Mouse (Mus musculus) limb, embryonic 14.5 days (tissue): ENCODE measurements around the gene Uggt1. TPM values are rescaled to one million over a fixed set of nuclear protein-coding genes. Genes with fewer than 3 reads are reported as not detected.

ENCODE experiments used
- ATAC-seq: fragments of 200-750 bp; cut with Nextera tagmentation; 2 replicates; pipeline ENCODE4 v1.8.0; 2017; ENCODE audit warnings: low read depth, moderate number of reproducible peaks, moderate TSS enrichment; ENCODE audit not compliant: low FRiP score
- DNase-seq: peaks from one replicate; pipeline ENCODE4 v3.0.0-alpha.2; 2015; ENCODE audit warnings: low spot score
- H3K27ac ChIP-seq: fragments of 300-500 bp; sonication (generic); replicated peaks from 2 replicates; pipeline ENCODE4 v1.5.1; 2014; ENCODE audit warnings: low read depth, mild to moderate bottlenecking, low read length, moderate library complexity, mixed read lengths
- H3K27me3 ChIP-seq: fragments of 300-500 bp; sonication (generic); 2 replicates; pipeline ENCODE4 v1.6.1; 2014; ENCODE audit warnings: low read length, mixed read lengths; ENCODE audit not compliant: control insufficient read depth, insufficient read depth
- H3K36me3 ChIP-seq: fragments of 300-500 bp; sonication (generic); 2 replicates; pipeline ENCODE4 v1.6.1; 2014; ENCODE audit warnings: mild to moderate bottlenecking, low read length, moderate library complexity, mixed read lengths; ENCODE audit not compliant: control insufficient read depth, insufficient read depth
- H3K4me1 ChIP-seq: fragments of 300-500 bp; sonication (generic); 2 replicates; pipeline ENCODE4 v1.6.1; 2014; ENCODE audit warnings: antibody characterized with exemption, low read length, mixed read lengths; ENCODE audit not compliant: control insufficient read depth, insufficient read depth
- H3K4me2 ChIP-seq: fragments of 300-500 bp; sonication (generic); replicated peaks from 2 replicates; pipeline ENCODE4 v1.6.1; 2014; ENCODE audit warnings: low read depth, mild to moderate bottlenecking, low read length, moderate library complexity; ENCODE audit not compliant: severe bottlenecking
- H3K4me3 ChIP-seq: fragments of 300-500 bp; sonication (generic); replicated peaks from 2 replicates; pipeline ENCODE4 v1.5.1; 2014; ENCODE audit warnings: low read length
- H3K9ac ChIP-seq: fragments of 300-500 bp; sonication (generic); 2 replicates; pipeline ENCODE4 v1.6.1; 2014; ENCODE audit warnings: mild to moderate bottlenecking, low read depth, low read length, moderate library complexity; ENCODE audit not compliant: severe bottlenecking
- H3K9me3 ChIP-seq: fragments of 300-500 bp; sonication (generic); 2 replicates; pipeline ENCODE4 v1.6.1; 2016; ENCODE audit warnings: low read length; ENCODE audit not compliant: control insufficient read depth
- POLR2A ChIP-seq: fragments of 200-500 bp; IDR thresholded peaks from 2 replicates; pipeline ENCODE4 v1.8.0; 2012; ENCODE audit warnings: inconsistent platforms, mild to moderate bottlenecking, moderate library complexity, borderline replicate concordance; ENCODE audit not compliant: insufficient read depth, insufficient read length; ENCODE audit errors: extremely low read depth
- WGBS: fragments of 180-500 bp; shearing (Covaris S2); extraction: QIAGEN DNeasy Blood & Tissue Kit; methylation state at CpG from one replicate; pipeline ENCODE4 v1.1.7; 2014; 5-methylcytosine and 5-hydroxymethylcytosine counted together
- polyA plus RNA-seq, 2 experiments: library from polyadenylated mRNA; depleted of rRNA in 1 of 2; stranded (reverse) in 1 of 2; unstranded in 1 of 2; fragments of >200 nt; fragmentation: Nextera tagmentation in 1 of 2; extraction: Ambion mirVana in 1 of 2; gene quantifications; 2 replicates each; pipeline versions ENCODE4 v1.2.1 to v1.2.3; 2012 to 2014

Gene Uggt1
- polyA plus RNA-seq, 2 experiments: 30.8 to 74.3 TPM

GRCm38 (mm10) chr1:36277267-36278060, 32.9 kb upstream of the Uggt1 start:
- H3K9me3 ChIP-seq: no peaks in the 10 kb centered on the region
- no peaks in the 10 kb centered on the region for H3K27me3 ChIP-seq
- ATAC-seq: no peak
- no peak overlapping the region for H3K27ac ChIP-seq
- WGBS: 21% methylated on average over 7 of the region's 7 CpGs
- H3K36me3 ChIP-seq: no peaks in the 10 kb centered on the region
- TF ChIP-seq POLR2A: no peak
- no peak overlapping the region for H3K4me2 ChIP-seq
- H3K4me3 ChIP-seq: no peak overlapping the region
- H3K4me1 ChIP-seq: peaks cover 6% of the 10 kb centered on the region
- DNase-seq: peak; percentile 60
- no peak overlapping the region for H3K9ac ChIP-seq

GRCm38 (mm10) chr1:36275635-36276389, 31.3 kb upstream of the Uggt1 start:
- 71% methylated on average over 13 of the region's 13 CpGs for WGBS
- H3K27ac ChIP-seq: no peak overlapping the region
- no peaks in the 10 kb centered on the region for H3K9me3 ChIP-seq
- H3K4me2 ChIP-seq: no peak overlapping the region
- no peak overlapping the region for H3K4me3 ChIP-seq
- DNase-seq (no peak), ATAC-seq (no peak)
- H3K9ac ChIP-seq: no peak overlapping the region
- peaks cover 6% of the 10 kb centered on the region for H3K4me1 ChIP-seq
- no peak for TF ChIP-seq POLR2A
- no peaks in the 10 kb centered on the region for H3K36me3 ChIP-seq
- H3K27me3 ChIP-seq: no peaks in the 10 kb centered on the region

DNA sequence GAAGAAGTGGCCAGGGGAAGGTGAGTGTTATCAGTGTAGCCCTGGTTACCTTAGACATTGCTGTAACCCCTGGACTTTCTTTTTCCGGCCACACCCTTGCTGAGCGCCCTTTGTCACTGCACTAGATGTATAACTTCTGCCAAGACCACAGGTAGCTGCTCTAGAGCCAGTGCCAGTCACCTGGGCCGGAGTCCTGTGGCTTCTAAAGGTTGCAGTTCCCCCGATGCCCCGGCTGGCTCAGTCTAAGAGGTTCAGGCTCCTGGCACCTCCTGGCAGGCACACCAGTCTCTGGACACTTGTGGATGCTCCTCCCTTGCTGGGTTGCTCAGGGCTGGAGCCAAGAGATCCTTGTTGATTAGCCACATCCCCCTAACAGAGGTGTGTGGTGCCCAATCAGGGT, 29.9 kb upstream of the Uggt1 start, which contains the start of gene Neurl3:
TSS of gene Neurl3 (minus strand) at position 225 of the 400 bp plus-strand sequence.
- H3K4me1 ChIP-seq: peaks cover 6% of the 10 kb centered on the region
- H3K27me3 ChIP-seq: peaks cover 4% of the 10 kb centered on the region; the same call in 1 of the 2 replicates
- 87% methylated on average over 5 of the region's 5 CpGs for WGBS
- H3K4me3 ChIP-seq: no peak within 1 kb of the TSS
- TF ChIP-seq POLR2A: no peak
- H3K36me3 ChIP-seq: no peaks in the 10 kb centered on the region
- DNase-seq: no peak
- no peak within 1 kb of the TSS for H3K27ac ChIP-seq
- no peak within 1 kb of the TSS for H3K4me2 ChIP-seq
- H3K9me3 ChIP-seq: no peaks in the 10 kb centered on the region
- H3K9ac ChIP-seq: 0 out of 2 replicates have a peak within 1 kb of the TSS, but pooled peaks have one; percentile 28
- no peak for ATAC-seq

DNA sequence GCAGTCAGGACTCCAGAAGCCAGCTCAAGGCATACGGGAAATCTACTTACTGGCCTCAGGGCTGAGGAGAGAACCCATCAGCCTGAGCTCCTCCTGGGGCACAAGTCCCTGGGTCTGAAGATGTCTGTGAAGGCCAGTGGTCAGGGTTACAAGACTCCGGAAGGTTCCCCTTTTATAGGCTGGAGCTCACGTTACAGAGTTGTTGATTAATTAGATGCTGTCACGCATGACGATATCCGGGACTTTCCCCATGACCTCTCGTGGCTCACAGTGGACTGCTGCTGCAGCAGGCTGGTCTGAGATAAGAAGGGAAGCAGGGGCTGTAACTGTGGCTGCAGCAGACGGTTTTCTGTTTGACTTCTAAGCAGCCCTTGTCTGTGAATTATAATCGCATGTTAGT, 28.8 kb upstream of the Uggt1 start:
- Histone ChIP-seq H3K36me3 (no peaks in the 10 kb centered on the region), H3K27ac (no peak overlapping the region), H3K9ac (0 out of 2 replicates have a peak overlapping the region, but pooled peaks have one; percentile 28), H3K4me1 (peaks cover 6% of the 10 kb centered on the region), H3K4me2 (no peak overlapping the region), H3K27me3 (peaks cover 9% of the 10 kb centered on the region; the same call in 1 of the 2 replicates), H3K9me3 (no peaks in the 10 kb centered on the region), H3K4me3 (no peak overlapping the region)
- no peak for TF ChIP-seq POLR2A
- WGBS: 12% methylated on average over 9 of the region's 9 CpGs
- ATAC-seq (no peak), DNase-seq (no peak)

DNA sequence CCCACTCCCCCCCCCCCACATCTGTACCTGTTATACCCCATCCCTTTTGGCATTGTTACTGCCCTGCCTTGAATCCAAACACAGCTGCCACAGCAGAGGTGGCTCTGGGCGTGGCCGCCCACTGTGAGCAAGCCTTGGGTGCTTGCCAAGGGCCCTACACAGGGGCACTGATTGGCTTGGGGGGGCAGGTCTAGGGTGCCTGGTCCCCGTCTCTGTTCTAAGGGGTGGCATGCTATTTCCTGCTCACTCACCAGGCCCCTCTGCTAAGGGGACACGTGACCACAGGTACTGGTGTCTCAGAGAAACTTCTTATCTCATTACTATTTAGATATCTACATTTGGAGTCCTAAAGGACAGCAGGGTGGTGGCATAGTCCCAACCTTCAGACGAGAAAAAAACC, 28.0 kb upstream of the Uggt1 start:
- H3K9ac ChIP-seq: no peak overlapping the region
- H3K4me2 ChIP-seq: no peak overlapping the region
- no peak for TF ChIP-seq POLR2A
- no peaks in the 10 kb centered on the region for H3K36me3 ChIP-seq
- peaks cover 9% of the 10 kb centered on the region; the same call in 1 of the 2 replicates for H3K27me3 ChIP-seq
- no peaks in the 10 kb centered on the region for H3K9me3 ChIP-seq
- no peak for ATAC-seq
- no peak overlapping the region for H3K4me3 ChIP-seq
- H3K4me1 ChIP-seq: peaks cover 6% of the 10 kb centered on the region
- DNase-seq: no peak
- H3K27ac ChIP-seq: no peak overlapping the region
- 64% methylated on average over 5 of the region's 5 CpGs for WGBS
